Mouse (Mus musculus) heart, postnatal 0 days (tissue): ENCODE measurements around the gene Gm10135. TPM values are rescaled to one million over a fixed set of nuclear protein-coding genes. Genes with fewer than 3 reads are reported as not detected.
"Not testable (repeated sequence)": the region's sequence is repeated elsewhere in the genome, so short reads cannot be mapped to it uniquely, and the experiment has no call there.

Source experiments
- ATAC-seq: fragments of 200-750 bp; cut with Nextera tagmentation; 2 replicates; pipeline ENCODE4 v1.8.0; 2017; ENCODE audit warnings: low read depth, moderate number of reproducible peaks, moderate library complexity; ENCODE audit not compliant: insufficient read depth
- DNase-seq: peaks from one replicate; pipeline ENCODE4 v3.0.0-alpha.2; 2016; ENCODE audit warnings: low spot score
- H3K27ac ChIP-seq: fragments of 300-500 bp; sonication (generic); 2 replicates; pipeline ENCODE4 v1.5.1; 2014; ENCODE audit warnings: low read depth, mild to moderate bottlenecking
- H3K27me3 ChIP-seq: fragments of 300-500 bp; sonication (generic); 2 replicates; pipeline ENCODE4 v1.6.1; 2014; ENCODE audit warnings: low read length, mixed read lengths; ENCODE audit not compliant: control insufficient read depth, insufficient read depth
- H3K36me3 ChIP-seq: fragments of 300-500 bp; sonication (generic); replicated peaks from 2 replicates; pipeline ENCODE4 v1.6.1; 2014; ENCODE audit warnings: low read length, mixed read lengths; ENCODE audit not compliant: control insufficient read depth, insufficient read depth
- H3K4me1 ChIP-seq: fragments of 300-500 bp; sonication (generic); 2 replicates; pipeline ENCODE4 v1.6.1; 2014; ENCODE audit warnings: antibody characterized with exemption; ENCODE audit not compliant: control insufficient read depth, insufficient read depth
- H3K4me2 ChIP-seq: fragments of 300-500 bp; sonication (generic); 2 replicates; pipeline ENCODE4 v1.6.1; 2014; ENCODE audit warnings: low read depth, mild to moderate bottlenecking, low read length, moderate library complexity
- H3K4me3 ChIP-seq: fragments of 300-500 bp; sonication (generic); 2 replicates; pipeline ENCODE4 v1.5.1; 2014; ENCODE audit warnings: low read depth, low read length
- H3K9ac ChIP-seq: fragments of 300-500 bp; sonication (generic); replicated peaks from 2 replicates; pipeline ENCODE4 v1.6.1; 2014; ENCODE audit warnings: low read depth, low read length, mixed read lengths
- H3K9me3 ChIP-seq: fragments of 300-500 bp; sonication (generic); replicated peaks from 2 replicates; pipeline ENCODE4 v1.6.1; 2016; ENCODE audit warnings: low read length; ENCODE audit not compliant: control insufficient read depth
- CTCF ChIP-seq: IDR thresholded peaks from 2 replicates; pipeline ENCODE4 v1.5.1; 2016; ENCODE audit warnings: antibody characterized with exemption, control low read depth, low read depth
- EP300 ChIP-seq: IDR thresholded peaks from 2 replicates; pipeline ENCODE4 v1.6.1; 2016; ENCODE audit warnings: antibody characterized with exemption, low read depth
- WGBS: fragments of 180-500 bp; shearing (Covaris S2); extraction: QIAGEN DNeasy Blood & Tissue Kit; methylation state at CpG from one replicate; pipeline ENCODE4 v1.1.7; 2014; 5-methylcytosine and 5-hydroxymethylcytosine counted together
- polyA plus RNA-seq: library from polyadenylated mRNA; unstranded; fragments of >200 nt; fragmentation: Nextera tagmentation; extraction: Ambion mirVana; gene quantifications from 2 replicates; pipeline ENCODE4 v1.2.1, GENCODE M21; 2015
- total RNA-seq: library from RNA; depleted of rRNA; stranded (reverse); fragments of >200 nt; gene quantifications from 2 replicates; pipeline ENCODE4 v1.2.3, GENCODE M21; 2014; ENCODE audit warnings: low replicate concordance; rRNA removed

The Gm10135 gene
- total RNA-seq (not detected in 2 replicates), polyA plus RNA-seq (not detected in 2 replicates)

DNA sequence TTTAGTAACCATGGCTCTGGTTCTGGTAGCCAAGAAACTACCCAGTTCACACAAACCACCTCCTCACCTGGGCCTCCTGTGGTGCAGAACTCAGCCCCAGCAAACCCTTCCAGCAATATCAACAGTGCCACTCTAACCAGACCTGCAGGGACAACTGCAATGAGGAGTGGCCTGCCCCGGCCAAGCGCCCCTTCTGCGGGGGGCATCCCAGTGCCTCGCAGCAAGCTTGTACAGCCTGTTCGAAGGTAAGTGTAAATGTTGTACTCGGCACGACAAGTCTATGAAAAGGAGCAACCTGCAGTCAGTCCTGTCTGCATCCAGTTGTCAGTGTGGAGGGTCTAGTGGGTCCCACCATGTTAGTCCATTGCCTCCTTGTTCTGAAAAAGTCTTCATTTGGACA, at the start of gene Gm10135:
Gene Gm10135 (minus strand): TSS at position 101 of the 400 bp plus-strand sequence.
- H3K36me3 ChIP-seq = peaks cover 66% of the 10 kb centered on the region
- DNase-seq (no peak), ATAC-seq (no peak)
- no peak within 1 kb of the TSS for H3K4me3 ChIP-seq
- no peak within 1 kb of the TSS for H3K27ac ChIP-seq
- H3K4me1 ChIP-seq = no peaks in the 10 kb centered on the region
- no peak for TF ChIP-seq CTCF
- no peak for TF ChIP-seq EP300
- H3K9me3 ChIP-seq = no peaks in the 10 kb centered on the region
- no peak within 1 kb of the TSS for H3K4me2 ChIP-seq
- 97% methylated on average over 7 of the region's 7 CpGs for WGBS
- no peaks in the 10 kb centered on the region for H3K27me3 ChIP-seq
- H3K9ac ChIP-seq = no peak within 1 kb of the TSS

DNA sequence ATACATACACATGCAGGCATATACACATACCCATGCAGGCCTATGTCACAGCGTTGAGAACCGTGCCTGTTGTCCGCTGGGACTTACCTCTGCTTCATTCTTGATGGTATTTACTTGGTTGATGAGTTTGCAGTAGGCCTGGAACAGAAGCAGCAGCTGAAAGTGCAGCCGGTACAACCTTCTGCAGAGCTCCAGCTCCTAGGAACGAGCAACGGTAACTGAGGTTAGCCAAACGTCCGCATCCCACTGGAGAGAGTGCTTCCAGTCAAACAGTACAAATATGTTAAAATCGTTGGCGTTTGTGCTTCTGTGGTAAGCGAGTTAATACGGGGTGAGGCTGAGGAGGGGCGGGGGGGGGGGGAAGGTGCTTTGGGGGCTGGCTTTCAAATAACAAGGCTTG, 49.3 kb upstream of the Gm10135 start:
- Histone ChIP-seq H3K4me2 (no peak overlapping the region), H3K4me3 (no peak overlapping the region), H3K36me3 (peaks cover 43% of the 10 kb centered on the region), H3K27ac (no peak overlapping the region), H3K27me3 (no peaks in the 10 kb centered on the region), H3K9me3 (no peaks in the 10 kb centered on the region), H3K4me1 (no peaks in the 10 kb centered on the region), H3K9ac (no peak overlapping the region)
- WGBS = 96% methylated on average over 13 of the region's 13 CpGs
- TF ChIP-seq CTCF = no peak
- TF ChIP-seq EP300 = no peak
- DNase-seq = no peak
- ATAC-seq = no peak

DNA sequence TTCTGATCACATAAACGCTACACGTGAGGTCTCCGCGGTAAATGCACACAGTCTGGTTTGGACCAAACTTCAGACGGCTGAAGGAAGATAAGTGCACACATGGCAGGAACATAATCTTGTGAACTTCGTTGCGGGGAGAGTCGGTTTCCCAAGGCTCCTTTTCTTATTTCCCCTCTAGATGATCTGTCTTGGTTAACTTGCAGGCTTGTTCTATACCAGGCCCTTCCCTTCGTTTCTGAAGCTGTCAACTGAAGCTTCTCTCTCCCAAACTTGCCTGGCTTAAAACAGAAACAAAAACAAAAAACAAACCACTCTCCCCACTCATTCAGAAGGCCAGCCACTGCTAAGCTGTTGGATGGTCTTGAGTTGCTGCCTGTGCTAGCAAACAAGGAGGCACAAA, 40.2 kb upstream of the Gm10135 start:
- 60% methylated on average over 9 of the region's 9 CpGs for WGBS
- no peak overlapping the region for H3K4me2 ChIP-seq
- H3K27ac ChIP-seq = no peak overlapping the region
- H3K9ac ChIP-seq = no peak overlapping the region
- no peak for ATAC-seq
- no peak overlapping the region for H3K4me3 ChIP-seq
- H3K4me1 ChIP-seq = no peaks in the 10 kb centered on the region
- H3K36me3 ChIP-seq = no peaks in the 10 kb centered on the region
- DNase-seq = no peak
- H3K27me3 ChIP-seq = no peaks in the 10 kb centered on the region
- TF ChIP-seq CTCF (no peak), EP300 (no peak)
- no peaks in the 10 kb centered on the region for H3K9me3 ChIP-seq

DNA sequence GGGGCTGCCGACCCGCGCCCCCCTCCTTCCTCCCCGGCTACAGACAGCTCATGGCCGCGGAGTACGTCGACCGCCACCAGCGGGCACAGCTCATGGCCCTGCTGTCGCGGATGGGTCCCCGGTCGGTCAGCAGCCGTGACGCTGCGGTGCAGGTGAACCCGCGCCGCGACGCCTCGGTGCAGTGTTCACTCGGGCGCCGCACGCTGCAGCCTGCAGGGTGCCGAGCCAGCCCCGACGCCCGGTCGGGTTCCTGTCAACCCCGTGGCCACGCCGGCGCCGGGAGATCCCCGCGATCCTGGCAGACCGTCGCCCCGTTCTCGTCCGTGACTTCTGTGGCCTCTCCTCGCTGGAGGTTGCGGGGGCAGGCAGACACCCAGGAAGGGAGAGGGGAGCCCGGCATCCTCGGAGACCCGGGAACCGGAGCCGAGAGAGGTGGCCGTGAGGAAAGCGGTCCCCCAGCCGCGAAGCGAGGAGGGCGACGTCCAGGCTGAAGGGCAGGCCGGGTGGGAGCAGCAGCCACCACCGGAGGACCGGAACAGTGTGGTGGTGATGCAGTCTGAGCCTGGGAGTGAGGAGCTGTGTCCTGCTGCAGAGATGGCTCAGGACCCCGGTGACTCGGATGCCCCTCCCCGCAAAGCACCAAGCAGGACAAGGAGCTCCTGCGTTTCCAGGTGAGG, 39.2 kb upstream of the Gm10135 start:
- not testable (repeated sequence) for H3K9me3 ChIP-seq, DNase-seq, H3K4me1 ChIP-seq, H3K9ac ChIP-seq, H3K36me3 ChIP-seq, H3K27me3 ChIP-seq, H3K27ac ChIP-seq
- Histone ChIP-seq H3K4me2 (peak overlapping the region; percentile 50), H3K4me3 (peak overlapping the region; percentile 40)
- WGBS = 3% methylated on average over 44 of the region's 65 CpGs
- peak; percentile 47 for ATAC-seq

DNA sequence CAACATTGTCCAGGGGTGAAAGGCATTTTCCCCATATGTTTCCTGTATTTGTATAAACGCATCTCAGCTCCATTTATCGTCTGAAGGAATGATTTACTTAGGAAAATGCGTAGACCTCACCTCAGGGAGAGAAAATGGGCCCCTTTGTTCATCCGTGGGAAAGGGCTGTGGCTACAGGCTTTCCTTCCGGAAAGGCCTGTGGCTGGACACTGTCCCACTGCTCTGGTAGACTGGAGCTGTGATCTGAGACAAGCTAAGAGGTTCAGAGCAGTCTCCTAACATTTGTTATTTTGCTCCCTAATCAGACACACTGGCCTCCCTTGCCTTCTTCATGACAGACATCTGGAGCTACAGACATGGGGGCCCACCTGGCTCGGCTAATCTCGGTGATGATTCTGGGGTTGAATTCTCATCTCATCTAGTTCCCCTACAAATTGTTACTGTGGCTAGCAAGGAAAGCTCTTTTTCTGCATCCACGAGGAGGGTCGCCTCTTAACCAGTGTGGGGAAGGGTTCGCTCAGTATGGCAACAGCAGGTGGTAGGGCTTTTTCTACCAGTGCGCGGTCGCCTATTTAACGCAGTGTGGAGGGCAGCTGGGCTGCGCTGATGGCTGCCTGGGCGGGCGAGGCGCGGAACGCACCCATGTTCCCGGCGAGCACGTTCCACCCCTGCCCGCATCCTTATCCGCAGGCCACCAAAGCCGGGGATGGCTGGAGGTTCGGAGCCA, 38.5 kb upstream of the Gm10135 start:
- DNase-seq, H3K36me3 ChIP-seq, ATAC-seq, H3K27me3 ChIP-seq, H3K9ac ChIP-seq, H3K4me1 ChIP-seq, H3K9me3 ChIP-seq: not testable (repeated sequence)
- H3K4me3 ChIP-seq = peak overlapping the region; percentile 40; the same call in 1 of the 2 replicates
- WGBS = 36% methylated on average over 20 of the region's 27 CpGs
- H3K4me2 ChIP-seq = peak overlapping the region; percentile 50
- H3K27ac ChIP-seq = 0 out of 2 replicates have a peak overlapping the region, but pooled peaks have one; percentile 46

DNA sequence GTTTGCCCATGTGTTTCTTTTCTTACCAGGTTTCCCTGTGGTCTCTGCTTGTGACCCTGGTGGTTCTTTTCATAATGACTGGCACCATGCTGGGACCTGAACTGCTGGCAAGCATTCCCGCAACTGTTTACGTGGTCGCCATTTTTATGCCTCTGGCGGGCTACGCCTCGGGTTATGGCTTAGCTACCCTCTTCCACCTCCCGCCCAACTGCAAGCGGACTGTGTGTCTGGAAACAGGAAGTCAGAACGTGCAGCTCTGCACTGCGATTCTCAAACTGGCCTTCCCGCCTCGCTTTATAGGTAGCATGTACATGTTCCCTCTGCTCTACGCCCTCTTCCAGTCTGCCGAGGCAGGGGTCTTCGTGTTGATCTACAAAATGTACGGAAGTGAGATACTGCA, 37.3 kb upstream of the Gm10135 start:
- H3K36me3 ChIP-seq, DNase-seq, H3K27ac ChIP-seq, H3K4me1 ChIP-seq, H3K4me2 ChIP-seq, H3K4me3 ChIP-seq, H3K9ac ChIP-seq, H3K9me3 ChIP-seq, ATAC-seq: not testable (repeated sequence)
- peaks cover 15% of the 10 kb centered on the region for H3K27me3 ChIP-seq
- WGBS = 86% methylated on average over 15 of the region's 16 CpGs
